10 mouse cellular contexts compared by ENCODE assay signal in genomic region chr5:110378181-110378583, GRCm38 (mm10). TPM values are rescaled to one million over a fixed set of nuclear protein-coding genes. Genes with fewer than 3 reads are reported as not detected.
A peak's percentile ranks its signal among the peaks of the same experiment; 100 is the strongest.
DNase-seq lines count a peak whose midpoint lies in the region; ATAC-seq lines count a peak whose summit lies in the region.
"Had no signal": no experiment of that assay in that cellular context is flagged by ENCODE, and none has a peak within 500 bp of the region (broad histone marks: within the 10 kb centered on the region; RNA-seq: fewer than 3 reads in every experiment).

No protein-coding gene starts in this region.

- no peak overlapping the region for H3K4me3 ChIP-seq in kidney, embryonic 15.5 days (replicated peaks)
- no peak overlapping the region for H3K4me3 ChIP-seq in embryonic facial prominence, embryonic 14.5 days (ENCODE audit: low read depth, low read length)
- H3K4me3 ChIP-seq in midbrain, embryonic 12.5 days, result no peak overlapping the region
- H3K4me3 ChIP-seq: limb, embryonic 12.5 days had no signal

- H3K4me1 ChIP-seq in kidney, embryonic 15.5 days, result no peaks in the 10 kb centered on the region; the same call in 1 of the 2 replicates
- H3K4me1 ChIP-seq in embryonic facial prominence, embryonic 14.5 days (ENCODE audit: control insufficient read depth, insufficient read depth, low read length), result no peaks in the 10 kb centered on the region
- H3K4me1 ChIP-seq in midbrain, embryonic 12.5 days, result no peaks in the 10 kb centered on the region
- H3K4me1 ChIP-seq: limb, embryonic 12.5 days had no signal

- no peaks in the 10 kb centered on the region for H3K9me3 ChIP-seq in kidney, embryonic 15.5 days (replicated peaks)
- no peaks in the 10 kb centered on the region for H3K9me3 ChIP-seq in embryonic facial prominence, embryonic 14.5 days (ENCODE audit: control insufficient read depth, low read length)
- H3K9me3 ChIP-seq in midbrain, embryonic 12.5 days, result no peaks in the 10 kb centered on the region
- H3K9me3 ChIP-seq: limb, embryonic 12.5 days had no signal

- peaks cover 77% of the 10 kb centered on the region for H3K36me3 ChIP-seq in kidney, embryonic 15.5 days
- peaks cover 52% of the 10 kb centered on the region for H3K36me3 ChIP-seq in embryonic facial prominence, embryonic 14.5 days (ENCODE audit: control insufficient read depth, insufficient read depth, low read length)
- H3K36me3 ChIP-seq in midbrain, embryonic 12.5 days, result peaks cover 67% of the 10 kb centered on the region

- H3K4me2 ChIP-seq in kidney, embryonic 15.5 days, result no peak overlapping the region
- H3K4me2 ChIP-seq in embryonic facial prominence, embryonic 14.5 days (ENCODE audit: low read depth, low read length), result no peak overlapping the region
- no peak overlapping the region for H3K4me2 ChIP-seq in midbrain, embryonic 12.5 days (replicated peaks)
- H3K4me2 ChIP-seq: limb, embryonic 12.5 days had no signal

- no peak overlapping the region for H3K9ac ChIP-seq in kidney, embryonic 15.5 days
- no peak overlapping the region for H3K9ac ChIP-seq in embryonic facial prominence, embryonic 14.5 days (ENCODE audit: low read depth, low read length)
- H3K9ac ChIP-seq in midbrain, embryonic 12.5 days (replicated peaks), result no peak overlapping the region
- H3K9ac ChIP-seq: limb, embryonic 12.5 days had no signal

- H3K27me3 ChIP-seq in kidney, embryonic 15.5 days, result no peaks in the 10 kb centered on the region
- no peaks in the 10 kb centered on the region for H3K27me3 ChIP-seq in embryonic facial prominence, embryonic 14.5 days (replicated peaks; ENCODE audit: control insufficient read depth, insufficient read depth, low read length)
- H3K27me3 ChIP-seq in midbrain, embryonic 12.5 days, result no peaks in the 10 kb centered on the region
- H3K27me3 ChIP-seq: limb, embryonic 12.5 days had no signal

- no peak for DNase-seq in kidney, postnatal 36 days
- DNase-seq in brain, adult 2 months (ENCODE audit: low read depth, low spot score), result peak; percentile 73
- DNase-seq in embryonic facial prominence, embryonic 14.5 days (ENCODE audit: low spot score), result no peak
- DNase-seq in left cerebral cortex, postnatal 4 days, result no peak
- DNase-seq in left cerebral cortex, postnatal 14 days (ENCODE audit: low spot score in 2 of 2), result no peak
- DNase-seq: gastrocnemius, postnatal 10 days had no signal

- peak; percentile 53; the same call in 1 of the 2 replicates for ATAC-seq in kidney, embryonic 15.5 days (replicated peaks; ENCODE audit: low FRiP score)
- ATAC-seq in embryonic facial prominence, embryonic 14.5 days (ENCODE audit: low read depth), result 0 out of 2 replicates have a peak, but pooled peaks have one; percentile 39
- peak; percentile 50; the same call in 1 of the 2 replicates for ATAC-seq in midbrain, embryonic 12.5 days (ENCODE audit: low FRiP score, low read depth)

- no peak overlapping the region for H3K27ac ChIP-seq in kidney, embryonic 15.5 days
- no peak overlapping the region for H3K27ac ChIP-seq in embryonic facial prominence, embryonic 14.5 days (replicated peaks; ENCODE audit: low read depth, low read length)
- H3K27ac ChIP-seq in midbrain, embryonic 12.5 days (replicated peaks), result no peak overlapping the region
- H3K27ac ChIP-seq: limb, embryonic 12.5 days had no signal

- WGBS in kidney, embryonic 15.5 days, result 37% methylated on average over 20 of the region's 20 CpGs
- whole genome bisulfite sequencing in embryonic facial prominence, embryonic 14.5 days, result 40% methylated on average over 20 of the region's 20 CpGs
- WGBS in midbrain, embryonic 12.5 days, result 31% methylated on average over 20 of the region's 20 CpGs

- intact Hi-C loops in left cerebral cortex, postnatal 4 days (cut with DNase I), result no loop called here
- intact Hi-C loops in left cerebral cortex, postnatal 14 days (cut with DNase I), result no loop called here

RNA-seq across cellular contexts. Expression of gene Lrcol1, which starts 33.7 kb away (rescaled TPM):
- not detected in 2 replicates for polyA plus RNA-seq in kidney, embryonic 15.5 days (2015; fragmentation: Nextera tagmentation; extraction: Ambion mirVana)
- not detected in 2 replicates for polyA plus RNA-seq in embryonic facial prominence, embryonic 14.5 days (2014; fragmentation: Nextera tagmentation; extraction: Ambion mirVana)
- polyA plus RNA-seq in midbrain, embryonic 12.5 days (2016; fragmentation: Nextera tagmentation; extraction: Ambion mirVana), result not detected in 2 replicates
- not detected for total RNA-seq in left cerebral cortex, postnatal 4 days (2021)
- total RNA-seq in left cerebral cortex, postnatal 14 days (2021), result not detected
- total RNA-seq: gastrocnemius, postnatal 10 days; neutrophil, adult 5-6 weeks had no signal
- polyA plus RNA-seq: limb, embryonic 12.5 days had no signal

RNA-seq across cellular contexts. Expression of gene P2rx2, which starts 35.2 kb away (rescaled TPM):
- polyA plus RNA-seq in kidney, embryonic 15.5 days (2015; fragmentation: Nextera tagmentation; extraction: Ambion mirVana), result 0.68 and 0.87 TPM in 2 replicates
- polyA plus RNA-seq in embryonic facial prominence, embryonic 14.5 days (2014; fragmentation: Nextera tagmentation; extraction: Ambion mirVana), result 2.3 and 2.4 TPM in 2 replicates
- 1.2 and 1.7 TPM in 2 replicates for polyA plus RNA-seq in midbrain, embryonic 12.5 days (2016; fragmentation: Nextera tagmentation; extraction: Ambion mirVana)
- total RNA-seq in left cerebral cortex, postnatal 4 days (2021), result 10 to 100 TPM; 12.5 to 15.0 TPM
- under 1 TPM; 0.37 to 0.38 TPM for total RNA-seq in left cerebral cortex, postnatal 14 days (2021)
- total RNA-seq: gastrocnemius, postnatal 10 days; neutrophil, adult 5-6 weeks had no signal
